Mouse (Mus musculus) neural tube, embryonic 11.5 days (tissue): ENCODE results near the gene Prodh2. TPM values are rescaled to one million over a fixed set of nuclear protein-coding genes. Genes with fewer than 3 reads are reported as not detected.
"Not testable (repeated sequence)": the region's sequence is repeated elsewhere in the genome, so short reads cannot be mapped to it uniquely, and the experiment has no call there.

Source experiments
- ATAC-seq: fragments of 200-750 bp; cut with Nextera tagmentation; 2 replicates; pipeline ENCODE4 v1.8.0; 2017; ENCODE audit warnings: moderate number of reproducible peaks, mild to moderate bottlenecking, moderate TSS enrichment, moderate library complexity; ENCODE audit not compliant: insufficient read depth, low FRiP score, low TSS enrichment
- DNase-seq: peaks from one replicate; pipeline ENCODE4 v3.0.0-alpha.2; 2015; ENCODE audit warnings: low spot score
- H3K27ac ChIP-seq: fragments of 300-500 bp; sonication (generic); 2 replicates; pipeline ENCODE4 v1.5.1; 2014; ENCODE audit warnings: low read depth, mild to moderate bottlenecking, low read length
- H3K27me3 ChIP-seq: fragments of 300-500 bp; sonication (generic); 2 replicates; pipeline ENCODE4 v1.6.1; 2014; ENCODE audit warnings: mild to moderate bottlenecking, low read length, mixed read lengths; ENCODE audit not compliant: control insufficient read depth, insufficient read depth
- H3K36me3 ChIP-seq: fragments of 300-500 bp; sonication (generic); 2 replicates; pipeline ENCODE4 v1.6.1; 2014; ENCODE audit warnings: mild to moderate bottlenecking, low read length, moderate library complexity, mixed read lengths; ENCODE audit not compliant: control insufficient read depth, insufficient read depth
- H3K4me1 ChIP-seq: fragments of 300-500 bp; sonication (generic); 2 replicates; pipeline ENCODE4 v1.6.1; 2014; ENCODE audit warnings: low read length, mixed read lengths; ENCODE audit not compliant: control insufficient read depth, insufficient read depth
- H3K4me2 ChIP-seq: fragments of 300-500 bp; sonication (generic); 2 replicates; pipeline ENCODE4 v1.6.1; 2014; ENCODE audit warnings: low read depth, mild to moderate bottlenecking, moderate library complexity
- H3K4me3 ChIP-seq: fragments of 300-500 bp; sonication (generic); 2 replicates; pipeline ENCODE4 v1.5.1; 2014; ENCODE audit warnings: low read depth, low read length
- H3K9ac ChIP-seq: fragments of 300-500 bp; sonication (generic); 2 replicates; pipeline ENCODE4 v1.6.1; 2014; ENCODE audit warnings: mild to moderate bottlenecking, low read length
- H3K9me3 ChIP-seq: fragments of 300-500 bp; sonication (generic); 2 replicates; pipeline ENCODE4 v1.6.1; 2016; ENCODE audit warnings: low read length; ENCODE audit not compliant: control insufficient read depth
- WGBS: fragments of 180-500 bp; shearing (Covaris S2); extraction: QIAGEN DNeasy Blood & Tissue Kit; methylation state at CpG from one replicate; pipeline ENCODE4 v1.1.7; 2014; 5-methylcytosine and 5-hydroxymethylcytosine counted together
- polyA plus RNA-seq: library from polyadenylated mRNA; unstranded; fragments of >200 nt; fragmentation: Nextera tagmentation; extraction: Ambion mirVana; gene quantifications from 2 replicates; pipeline ENCODE4 v1.2.1, GENCODE M21; 2014

The Prodh2 gene
- polyA plus RNA-seq, 1 experiment from 2014 or later, result not detected

DNA sequence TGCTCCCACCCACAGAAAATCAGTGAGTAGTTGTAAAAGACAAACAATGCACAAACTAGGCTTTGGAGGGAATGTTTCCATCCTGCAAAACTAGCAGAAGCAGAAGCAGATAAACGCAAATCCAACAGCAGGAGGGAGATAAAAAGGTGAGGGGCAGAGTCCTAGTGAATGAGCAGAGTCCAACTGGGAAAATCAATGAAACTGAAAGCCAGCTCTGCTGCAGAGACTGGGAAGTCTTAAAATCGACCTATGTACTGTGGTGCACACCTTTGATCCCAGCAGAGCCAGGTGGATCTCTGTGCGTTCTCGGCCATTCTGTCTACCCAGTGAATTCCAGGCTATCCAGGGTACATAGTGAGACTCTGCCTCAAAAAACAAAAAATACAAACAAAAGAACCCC lies 18.4 kb upstream of the Prodh2 start:
- H3K9me3 ChIP-seq, result no peaks in the 10 kb centered on the region
- 79% methylated on average over 4 of the region's 4 CpGs for WGBS

GRCm38 (mm10) chr7:30476136-30476535 lies 17.3 kb upstream of the Prodh2 start:
- H3K27me3 ChIP-seq, H3K4me1 ChIP-seq, H3K36me3 ChIP-seq, DNase-seq, H3K27ac ChIP-seq, H3K4me3 ChIP-seq, H3K4me2 ChIP-seq, ATAC-seq, H3K9ac ChIP-seq, H3K9me3 ChIP-seq: not testable (repeated sequence)
- WGBS, result 88% methylated on average over 7 of the region's 7 CpGs

More for the DNA sequence above, 18.4 kb upstream of the Prodh2 start:
- ATAC-seq (no peak), DNase-seq (peak; percentile 5)
- Histone ChIP-seq H3K4me3 (no peak overlapping the region), H3K27me3 (no peaks in the 10 kb centered on the region), H3K27ac (no peak overlapping the region), H3K9ac (no peak overlapping the region), H3K4me1 (no peaks in the 10 kb centered on the region), H3K36me3 (no peaks in the 10 kb centered on the region), H3K4me2 (no peak overlapping the region)

- Histone ChIP-seq H3K36me3 (no peaks in the 10 kb centered on the region), H3K9ac (no peak overlapping the region), H3K27me3 (no peaks in the 10 kb centered on the region), H3K4me1 (no peaks in the 10 kb centered on the region), H3K9me3 (no peaks in the 10 kb centered on the region), H3K4me3 (peak overlapping the region; percentile 19), H3K27ac (no peak overlapping the region), H3K4me2 (peak overlapping the region; percentile 33)
- DNase-seq (peak; percentile 56), ATAC-seq (no peak; the same call in 1 of the 2 replicates)
- 15% methylated on average over 27 of the region's 32 CpGs for WGBS
Observed at GRCm38 (mm10) chr7:30477415-30478381, 15.7 kb upstream of the Prodh2 start.

DNA sequence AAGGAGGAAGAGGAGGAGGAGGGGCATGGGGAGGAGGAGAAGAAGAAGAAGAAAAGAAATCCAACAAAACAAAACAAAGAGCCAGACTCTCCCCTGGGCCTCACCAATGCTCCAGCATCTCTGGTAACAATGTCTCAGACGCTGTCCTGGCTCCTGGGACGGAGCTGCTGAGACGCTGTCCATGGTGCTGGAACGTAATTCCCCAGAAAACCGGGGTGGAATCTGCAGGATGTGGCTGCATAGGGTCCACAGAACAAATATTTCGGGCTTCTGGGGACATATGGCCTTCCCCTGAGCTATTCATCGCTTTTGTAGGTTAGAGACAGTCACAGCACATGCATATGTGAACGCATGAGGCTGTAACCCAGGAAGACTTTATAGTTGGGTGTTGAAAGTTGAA lies 9.2 kb upstream of the Prodh2 start:
- 17% methylated on average over 8 of the region's 8 CpGs for WGBS
- H3K4me2 ChIP-seq, result no peak overlapping the region

GRCm38 (mm10) chr7:30490251-30490956 lies 3.0 kb upstream of the Prodh2 start:
- Histone ChIP-seq H3K36me3 (no peaks in the 10 kb centered on the region), H3K4me3 (no peak overlapping the region), H3K27me3 (no peaks in the 10 kb centered on the region), H3K9me3 (no peaks in the 10 kb centered on the region), H3K4me1 (no peaks in the 10 kb centered on the region), H3K27ac (no peak overlapping the region), H3K9ac (no peak overlapping the region), H3K4me2 (no peak overlapping the region)
- WGBS, result 30% methylated on average over 16 of the region's 16 CpGs
- no peak for ATAC-seq
- peak; percentile 53 for DNase-seq

More for the DNA sequence above, 9.2 kb upstream of the Prodh2 start:
- Histone ChIP-seq H3K4me3 (no peak overlapping the region), H3K36me3 (no peaks in the 10 kb centered on the region), H3K27me3 (no peaks in the 10 kb centered on the region), H3K27ac (no peak overlapping the region), H3K9me3 (no peaks in the 10 kb centered on the region), H3K4me1 (no peaks in the 10 kb centered on the region), H3K9ac (no peak overlapping the region)
- ATAC-seq (no peak), DNase-seq (peak; percentile 65)

DNA sequence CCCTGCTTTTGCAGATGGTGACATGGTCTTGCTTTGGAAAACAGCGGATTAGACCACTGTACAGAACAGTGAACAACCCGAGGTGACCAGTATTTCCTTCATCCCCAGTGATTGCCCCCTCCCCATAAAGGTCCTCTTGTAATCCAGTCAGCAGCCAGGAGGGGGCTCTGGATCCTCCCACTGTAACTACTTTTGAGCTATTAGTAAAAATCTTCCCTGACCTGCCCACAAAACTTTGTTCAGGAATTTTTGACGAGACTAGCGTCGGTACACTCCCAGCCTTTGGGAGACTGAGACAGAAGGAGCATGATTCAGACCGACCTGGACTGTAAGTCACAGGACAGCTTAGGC lies 2.5 kb upstream of the Prodh2 start:
- H3K4me1 ChIP-seq, result no peaks in the 10 kb centered on the region
- H3K4me2 ChIP-seq, result no peak overlapping the region
- peak; percentile 21 for DNase-seq
- 30% methylated on average over 6 of the region's 6 CpGs for WGBS
- no peak overlapping the region for H3K27ac ChIP-seq
- H3K9ac ChIP-seq, result no peak overlapping the region
- no peak overlapping the region for H3K4me3 ChIP-seq
- no peak for ATAC-seq
- H3K36me3 ChIP-seq, result no peaks in the 10 kb centered on the region
- H3K9me3 ChIP-seq, result no peaks in the 10 kb centered on the region
- H3K27me3 ChIP-seq, result no peaks in the 10 kb centered on the region

- Histone ChIP-seq H3K9me3 (no peaks in the 10 kb centered on the region), H3K27ac (no peak overlapping the region), H3K9ac (no peak overlapping the region), H3K4me1 (no peaks in the 10 kb centered on the region), H3K4me3 (no peak overlapping the region), H3K36me3 (no peaks in the 10 kb centered on the region), H3K4me2 (no peak overlapping the region), H3K27me3 (no peaks in the 10 kb centered on the region)
- no peak for ATAC-seq
- peak; percentile 73 for DNase-seq
- 20% methylated on average over 4 of the region's 4 CpGs for WGBS
Observed at GRCm38 (mm10) chr7:30492765-30493164, 657 bp upstream of the Prodh2 start.

DNA sequence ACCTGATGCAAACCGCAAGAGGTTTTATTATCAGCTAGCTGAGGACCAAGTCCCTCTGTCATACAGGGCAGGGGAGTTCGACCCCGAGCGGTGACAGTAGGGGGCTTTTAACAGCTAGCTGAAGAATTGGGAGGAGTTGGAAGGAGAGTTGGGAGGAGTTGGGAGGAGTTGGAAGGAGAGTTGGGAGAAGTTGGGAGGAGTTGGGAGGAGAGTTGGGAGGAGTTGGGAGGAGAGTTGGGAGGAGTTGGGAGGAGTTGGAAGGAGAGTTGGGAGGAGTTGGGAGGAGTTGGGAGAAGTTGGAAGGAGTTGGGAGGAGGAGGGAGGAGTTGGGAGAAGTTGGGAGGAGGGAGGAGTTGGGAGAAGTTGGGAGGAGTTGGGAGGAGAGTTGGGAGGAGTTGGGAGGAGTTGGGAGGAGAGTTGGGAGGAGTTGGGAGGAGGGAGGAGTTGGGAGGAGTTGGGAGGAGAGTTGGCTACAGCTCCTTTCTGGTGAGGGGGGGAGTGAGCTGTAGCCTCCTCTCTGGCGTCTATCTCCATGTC lies 2.2 kb downstream of the Prodh2 start:
- peak; percentile 5 for DNase-seq
- not testable (repeated sequence) for H3K27me3 ChIP-seq, H3K9ac ChIP-seq, H3K36me3 ChIP-seq, H3K4me2 ChIP-seq, H3K27ac ChIP-seq, H3K4me3 ChIP-seq, H3K9me3 ChIP-seq, H3K4me1 ChIP-seq, ATAC-seq
- WGBS, result 61% methylated on average over 5 of the region's 5 CpGs
